Mouse (Mus musculus): ENCODE measurements around the gene Cfap43. TPM values are rescaled to one million over a fixed set of nuclear protein-coding genes. Genes with fewer than 3 reads are reported as not detected.
"Not testable (repeated sequence)": the region's sequence is repeated elsewhere in the genome, so short reads cannot be mapped to it uniquely, and the experiment has no call there.

Gene Cfap43
- polyA plus RNA-seq, 1 experiment = not detected

GRCm38 (mm10) chr19:47853053-47853452, 66.0 kb downstream of the Cfap43 start:
- Histone ChIP-seq H3K36me3 (ENCODE audit: control insufficient read depth, insufficient read depth, low read length) (no peaks in the 10 kb centered on the region), H3K4me3 (ENCODE audit: extremely low read depth, insufficient read depth, insufficient read length) (no peak overlapping the region), H3K27me3 (ENCODE audit: control insufficient read depth, insufficient read depth, low read length) (peaks cover 6% of the 10 kb centered on the region; the same call in 1 of the 2 replicates), H3K4me1 (ENCODE audit: control insufficient read depth, insufficient read depth, insufficient read length) (peaks cover 10% of the 10 kb centered on the region), H3K27ac (ENCODE audit: insufficient read depth, low read length) (no peak overlapping the region)
- no peak for DNase-seq (ENCODE audit: low read depth in 1 of 2, low spot score in 2 of 2)
- TF ChIP-seq CTCF (IDR thresholded peaks at IDR 0.05; ENCODE audit: extremely low read depth, insufficient read depth, insufficient read length, insufficient replicate concordance) (no peak), POLR2A (IDR thresholded peaks at IDR 0.05; ENCODE audit: low read depth, low read length) (no peak)
- 84% methylated on average over 3 of the region's 3 CpGs for WGBS

DNA sequence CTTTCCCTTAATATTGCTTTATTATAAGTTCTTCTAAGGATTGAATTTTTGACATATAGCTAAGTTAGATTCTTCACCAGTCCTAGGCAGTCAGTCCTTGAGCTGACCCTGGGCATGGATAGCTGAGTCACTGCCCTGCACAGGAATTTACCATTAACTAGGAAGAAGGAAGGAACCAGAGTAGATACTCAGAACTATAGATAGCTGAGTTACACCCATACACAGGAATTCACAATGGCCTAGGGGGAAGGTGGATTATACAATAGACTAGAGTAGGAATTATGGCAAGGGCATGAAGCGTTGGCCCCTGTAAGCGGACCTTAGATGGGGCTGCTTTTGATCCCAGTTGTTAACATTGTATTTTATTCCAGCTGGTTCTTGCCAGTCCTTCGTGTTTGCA, 67.0 kb downstream of the Cfap43 start:
- 78% methylated on average over 3 of the region's 3 CpGs for WGBS
- not testable (repeated sequence) for H3K4me3 ChIP-seq (ENCODE audit: extremely low read depth, insufficient read depth, insufficient read length); H3K27me3 ChIP-seq (ENCODE audit: control insufficient read depth, insufficient read depth, low read length); DNase-seq (ENCODE audit: low read depth in 1 of 2, low spot score in 2 of 2); H3K27ac ChIP-seq (ENCODE audit: insufficient read depth, low read length); H3K36me3 ChIP-seq (ENCODE audit: control insufficient read depth, insufficient read depth, low read length)
- H3K4me1 ChIP-seq (ENCODE audit: control insufficient read depth, insufficient read depth, insufficient read length) = peaks cover 10% of the 10 kb centered on the region

- Histone ChIP-seq H3K27me3 (ENCODE audit: control insufficient read depth, insufficient read depth, low read length) (peaks cover 2% of the 10 kb centered on the region; the same call in 1 of the 2 replicates), H3K27ac (ENCODE audit: insufficient read depth, low read length) (no peak overlapping the region), H3K36me3 (ENCODE audit: control insufficient read depth, insufficient read depth, low read length) (no peaks in the 10 kb centered on the region), H3K4me1 (ENCODE audit: control insufficient read depth, insufficient read depth, insufficient read length) (peaks cover 7% of the 10 kb centered on the region; the same call in 1 of the 2 replicates), H3K4me3 (ENCODE audit: extremely low read depth, insufficient read depth, insufficient read length) (no peak overlapping the region)
- TF ChIP-seq CTCF (IDR thresholded peaks at IDR 0.05; ENCODE audit: extremely low read depth, insufficient read depth, insufficient read length, insufficient replicate concordance) (no peak), POLR2A (IDR thresholded peaks at IDR 0.05; ENCODE audit: low read depth, low read length) (no peak)
- 70% methylated on average over 3 of the region's 3 CpGs for WGBS
- DNase-seq (ENCODE audit: low read depth in 1 of 2, low spot score in 2 of 2) = no peak
Measured at GRCm38 (mm10) chr19:47849735-47850134, 69.4 kb downstream of the Cfap43 start.

DNA sequence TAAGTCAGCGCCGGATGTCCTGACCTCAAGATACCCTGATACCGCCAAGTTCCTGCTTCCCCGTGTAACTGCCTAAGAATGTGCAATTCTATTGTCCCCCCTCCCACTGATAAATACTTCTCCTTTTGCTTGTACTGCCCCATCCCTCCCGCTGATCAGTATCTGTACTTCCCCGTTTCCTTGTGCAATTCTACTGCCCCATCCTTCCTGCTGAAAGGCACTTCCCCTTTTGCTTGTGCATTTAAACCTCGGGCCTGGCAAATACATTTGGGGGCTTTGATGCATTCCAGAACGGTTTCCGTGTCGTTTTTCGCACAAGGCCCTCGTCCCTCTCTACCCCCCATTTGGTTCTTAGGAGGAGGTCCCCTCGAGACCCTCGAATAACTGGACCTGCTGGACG, 77.9 kb downstream of the Cfap43 start:
- H3K4me1 ChIP-seq (ENCODE audit: control insufficient read depth, insufficient read depth, insufficient read length); H3K27me3 ChIP-seq (ENCODE audit: control insufficient read depth, insufficient read depth, low read length); H3K36me3 ChIP-seq (ENCODE audit: control insufficient read depth, insufficient read depth, low read length); DNase-seq (ENCODE audit: low read depth in 1 of 2, low spot score in 2 of 2); H3K4me3 ChIP-seq (ENCODE audit: extremely low read depth, insufficient read depth, insufficient read length); H3K27ac ChIP-seq (ENCODE audit: insufficient read depth, low read length): not testable (repeated sequence)
- 65% methylated on average over 15 of the region's 15 CpGs for WGBS

DNA sequence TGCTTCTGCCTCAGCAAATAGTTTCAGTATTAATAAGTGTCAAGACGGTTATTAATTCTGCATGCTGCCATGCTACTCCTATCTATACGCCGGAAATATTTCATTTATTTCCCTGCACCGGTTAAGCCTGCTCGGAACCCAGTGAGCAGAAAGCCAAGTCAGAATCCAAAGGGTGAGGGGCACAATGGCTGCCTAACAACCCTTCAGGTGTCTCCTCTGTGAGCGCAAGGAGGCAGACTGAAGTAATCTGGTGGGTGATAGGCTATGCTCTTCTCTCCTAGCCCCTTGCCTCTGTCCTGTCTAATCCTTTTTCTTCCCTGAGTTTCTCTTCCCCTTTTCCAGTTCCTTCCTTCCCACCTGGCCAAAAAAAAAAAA, 81.6 kb downstream of the Cfap43 start:
- no peak overlapping the region for H3K27ac ChIP-seq (ENCODE audit: insufficient read depth, low read length)
- TF ChIP-seq POLR2A (IDR thresholded peaks at IDR 0.05; ENCODE audit: low read depth, low read length) (no peak), CTCF (IDR thresholded peaks at IDR 0.05; ENCODE audit: extremely low read depth, insufficient read depth, insufficient read length, insufficient replicate concordance) (no peak)
- peaks cover 3% of the 10 kb centered on the region for H3K4me1 ChIP-seq (ENCODE audit: control insufficient read depth, insufficient read depth, insufficient read length)
- no peak for DNase-seq (ENCODE audit: low read depth in 1 of 2, low spot score in 2 of 2)
- H3K36me3 ChIP-seq (ENCODE audit: control insufficient read depth, insufficient read depth, low read length) = no peaks in the 10 kb centered on the region
- peaks cover 5% of the 10 kb centered on the region for H3K27me3 ChIP-seq (ENCODE audit: control insufficient read depth, insufficient read depth, low read length)
- H3K4me3 ChIP-seq (ENCODE audit: extremely low read depth, insufficient read depth, insufficient read length) = peak overlapping the region; percentile 48; the same call in 1 of the 2 replicates
- 4% methylated on average over 6 of the region's 6 CpGs for WGBS

GRCm38 (mm10) chr19:47836701-47837526, 82.2 kb downstream of the Cfap43 start:
- Histone ChIP-seq H3K4me3 (ENCODE audit: extremely low read depth, insufficient read depth, insufficient read length) (peak overlapping the region; percentile 48), H3K27me3 (ENCODE audit: control insufficient read depth, insufficient read depth, low read length) (peaks cover 5% of the 10 kb centered on the region), H3K4me1 (ENCODE audit: control insufficient read depth, insufficient read depth, insufficient read length) (peaks cover 3% of the 10 kb centered on the region), H3K27ac (ENCODE audit: insufficient read depth, low read length) (no peak overlapping the region), H3K36me3 (ENCODE audit: control insufficient read depth, insufficient read depth, low read length) (no peaks in the 10 kb centered on the region)
- 9% methylated on average over 49 of the region's 49 CpGs for WGBS
- DNase-seq (ENCODE audit: low read depth in 1 of 2, low spot score in 2 of 2) = peak in 1 of 2 experiments; percentile 21
- TF ChIP-seq CTCF (IDR thresholded peaks at IDR 0.05; ENCODE audit: extremely low read depth, insufficient read depth, insufficient read length, insufficient replicate concordance) = peak; percentile 2; the same call in 1 of the 2 replicates
- no peak for TF ChIP-seq POLR2A (IDR thresholded peaks at IDR 0.05; ENCODE audit: low read depth, low read length)

DNA sequence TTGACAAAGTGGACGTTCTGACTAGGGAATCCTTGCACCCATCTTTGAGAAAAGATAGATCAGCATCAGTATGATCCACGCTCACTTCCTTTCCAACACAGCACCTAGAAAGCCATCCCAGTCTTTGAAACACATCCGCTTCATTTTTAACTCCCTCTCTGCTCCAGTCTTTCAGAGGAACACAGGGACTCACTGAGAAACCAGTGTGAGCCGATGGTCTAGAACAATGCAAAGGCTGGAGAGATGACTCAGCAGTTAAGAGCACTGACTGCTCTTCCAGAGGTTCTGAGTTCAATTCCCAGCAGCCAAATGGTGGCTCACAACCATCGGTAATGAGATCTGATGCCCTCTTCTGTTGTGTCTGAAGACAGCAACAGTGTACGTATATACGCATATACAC, 83.3 kb downstream of the Cfap43 start:
- H3K27me3 ChIP-seq (ENCODE audit: control insufficient read depth, insufficient read depth, low read length) = peaks cover 5% of the 10 kb centered on the region
- no peaks in the 10 kb centered on the region for H3K36me3 ChIP-seq (ENCODE audit: control insufficient read depth, insufficient read depth, low read length)
- TF ChIP-seq POLR2A (IDR thresholded peaks at IDR 0.05; ENCODE audit: low read depth, low read length) = no peak
- no peak for TF ChIP-seq CTCF (IDR thresholded peaks at IDR 0.05; ENCODE audit: extremely low read depth, insufficient read depth, insufficient read length, insufficient replicate concordance)
- WGBS = 87% methylated on average over 7 of the region's 7 CpGs
- DNase-seq (ENCODE audit: low read depth in 1 of 2, low spot score in 2 of 2) = no peak
- no peak overlapping the region for H3K4me3 ChIP-seq (ENCODE audit: extremely low read depth, insufficient read depth, insufficient read length)
- peaks cover 3% of the 10 kb centered on the region for H3K4me1 ChIP-seq (ENCODE audit: control insufficient read depth, insufficient read depth, insufficient read length)
- no peak overlapping the region for H3K27ac ChIP-seq (ENCODE audit: insufficient read depth, low read length)
